Mouse (Mus musculus): ENCODE data around the gene Csrp1. TPM values are rescaled to one million over a fixed set of nuclear protein-coding genes. Genes with fewer than 3 reads are reported as not detected.

Csrp1 gene
- polyA plus RNA-seq, 1 experiment from 2014 or later: 65.6 TPM

- DNase-seq (ENCODE audit: low spot score) (no peak), ATAC-seq (replicated peaks; ENCODE audit: low FRiP score) (no peak)
- Histone ChIP-seq H3K9ac (ENCODE audit: low read depth, low read length) (no peak overlapping the region), H3K4me3 (ENCODE audit: low read depth, low read length) (no peak overlapping the region), H3K9me3 (ENCODE audit: control insufficient read depth, low read length) (no peaks in the 10 kb centered on the region), H3K27ac (ENCODE audit: low read depth, low read length) (no peak overlapping the region), H3K27me3 (replicated peaks; ENCODE audit: control insufficient read depth, insufficient read depth, low read length) (no peaks in the 10 kb centered on the region), H3K36me3 (ENCODE audit: control insufficient read depth, insufficient read depth, low read length) (no peaks in the 10 kb centered on the region), H3K4me2 (no peak overlapping the region), H3K4me1 (replicated peaks; ENCODE audit: control insufficient read depth, insufficient read depth, low read length) (peaks cover 6% of the 10 kb centered on the region; the same call in 1 of the 2 replicates)
- WGBS: 79% methylated on average over 1 of the region's 1 CpGs
Observed at GRCm38 (mm10) chr1:135777046-135777445, 57.2 kb downstream of the Csrp1 start.

GRCm38 (mm10) chr1:135778780-135779535 lies 59.1 kb downstream of the Csrp1 start, which contains the start of gene Tnni1:
Tnni1 (plus strand) TSS chr1:135779434.
- no peak; the same call in 1 of the 2 replicates for ATAC-seq (replicated peaks; ENCODE audit: low FRiP score)
- Histone ChIP-seq H3K4me2 (no peak within 1 kb of the TSS), H3K9ac (ENCODE audit: low read depth, low read length) (no peak within 1 kb of the TSS), H3K27me3 (replicated peaks; ENCODE audit: control insufficient read depth, insufficient read depth, low read length) (no peaks in the 10 kb centered on the region), H3K4me1 (replicated peaks; ENCODE audit: control insufficient read depth, insufficient read depth, low read length) (peaks cover 6% of the 10 kb centered on the region; the same call in 1 of the 2 replicates), H3K9me3 (ENCODE audit: control insufficient read depth, low read length) (no peaks in the 10 kb centered on the region), H3K4me3 (ENCODE audit: low read depth, low read length) (no peak within 1 kb of the TSS), H3K27ac (ENCODE audit: low read depth, low read length) (peak within 1 kb of the TSS; percentile 19; the same call in 1 of the 2 replicates), H3K36me3 (ENCODE audit: control insufficient read depth, insufficient read depth, low read length) (no peaks in the 10 kb centered on the region)
- WGBS: 25% methylated on average over 22 of the region's 22 CpGs
- no peak for DNase-seq (ENCODE audit: low spot score)

GRCm38 (mm10) chr1:135780649-135781048 lies 60.8 kb downstream of the Csrp1 start:
- H3K4me1 ChIP-seq (replicated peaks; ENCODE audit: control insufficient read depth, insufficient read depth, low read length): peaks cover 6% of the 10 kb centered on the region; the same call in 1 of the 2 replicates
- whole genome bisulfite sequencing: 58% methylated on average over 4 of the region's 4 CpGs
- no peaks in the 10 kb centered on the region for H3K9me3 ChIP-seq (ENCODE audit: control insufficient read depth, low read length)
- H3K27ac ChIP-seq (ENCODE audit: low read depth, low read length): no peak overlapping the region
- H3K27me3 ChIP-seq (replicated peaks; ENCODE audit: control insufficient read depth, insufficient read depth, low read length): no peaks in the 10 kb centered on the region
- no peak overlapping the region for H3K4me2 ChIP-seq
- ATAC-seq (replicated peaks; ENCODE audit: low FRiP score) (no peak), DNase-seq (ENCODE audit: low spot score) (no peak)
- H3K4me3 ChIP-seq (ENCODE audit: low read depth, low read length): no peak overlapping the region
- no peaks in the 10 kb centered on the region for H3K36me3 ChIP-seq (ENCODE audit: control insufficient read depth, insufficient read depth, low read length)
- H3K9ac ChIP-seq (ENCODE audit: low read depth, low read length): no peak overlapping the region

- Histone ChIP-seq H3K36me3 (ENCODE audit: control insufficient read depth, insufficient read depth, low read length) (no peaks in the 10 kb centered on the region), H3K27me3 (replicated peaks; ENCODE audit: control insufficient read depth, insufficient read depth, low read length) (no peaks in the 10 kb centered on the region), H3K9ac (ENCODE audit: low read depth, low read length) (no peak overlapping the region), H3K27ac (ENCODE audit: low read depth, low read length) (no peak overlapping the region), H3K4me3 (ENCODE audit: low read depth, low read length) (no peak overlapping the region), H3K4me2 (no peak overlapping the region), H3K9me3 (ENCODE audit: control insufficient read depth, low read length) (no peaks in the 10 kb centered on the region), H3K4me1 (replicated peaks; ENCODE audit: control insufficient read depth, insufficient read depth, low read length) (peaks cover 5% of the 10 kb centered on the region; the same call in 1 of the 2 replicates)
- WGBS: 17% methylated on average over 13 of the region's 13 CpGs
- ATAC-seq (replicated peaks; ENCODE audit: low FRiP score) (no peak; the same call in 1 of the 2 replicates), DNase-seq (ENCODE audit: low spot score) (peak; percentile 66)
Observed at GRCm38 (mm10) chr1:135781220-135781619, 61.4 kb downstream of the Csrp1 start.

GRCm38 (mm10) chr1:135782816-135783215 lies 63.0 kb downstream of the Csrp1 start:
- WGBS: 64% methylated on average over 10 of the region's 10 CpGs
- no peaks in the 10 kb centered on the region for H3K27me3 ChIP-seq (replicated peaks; ENCODE audit: control insufficient read depth, insufficient read depth, low read length)
- no peak for DNase-seq (ENCODE audit: low spot score)
- 0 out of 2 replicates have a peak, but pooled peaks cover 3% of the 10 kb centered on the region for H3K4me1 ChIP-seq (replicated peaks; ENCODE audit: control insufficient read depth, insufficient read depth, low read length)
- no peak overlapping the region for H3K4me2 ChIP-seq
- no peak overlapping the region for H3K27ac ChIP-seq (ENCODE audit: low read depth, low read length)
- H3K36me3 ChIP-seq (ENCODE audit: control insufficient read depth, insufficient read depth, low read length): no peaks in the 10 kb centered on the region
- ATAC-seq (replicated peaks; ENCODE audit: low FRiP score): no peak
- H3K4me3 ChIP-seq (ENCODE audit: low read depth, low read length): no peak overlapping the region
- no peak overlapping the region for H3K9ac ChIP-seq (ENCODE audit: low read depth, low read length)
- H3K9me3 ChIP-seq (ENCODE audit: control insufficient read depth, low read length): no peaks in the 10 kb centered on the region

GRCm38 (mm10) chr1:135787799-135788198 lies 67.9 kb downstream of the Csrp1 start:
- ATAC-seq (replicated peaks; ENCODE audit: low FRiP score) (no peak), DNase-seq (ENCODE audit: low spot score) (no peak)
- Histone ChIP-seq H3K27me3 (replicated peaks; ENCODE audit: control insufficient read depth, insufficient read depth, low read length) (no peaks in the 10 kb centered on the region), H3K27ac (ENCODE audit: low read depth, low read length) (no peak overlapping the region), H3K4me1 (replicated peaks; ENCODE audit: control insufficient read depth, insufficient read depth, low read length) (0 out of 2 replicates have a peak, but pooled peaks cover 6% of the 10 kb centered on the region), H3K36me3 (ENCODE audit: control insufficient read depth, insufficient read depth, low read length) (no peaks in the 10 kb centered on the region), H3K9ac (ENCODE audit: low read depth, low read length) (no peak overlapping the region), H3K9me3 (ENCODE audit: control insufficient read depth, low read length) (no peaks in the 10 kb centered on the region), H3K4me2 (no peak overlapping the region), H3K4me3 (ENCODE audit: low read depth, low read length) (no peak overlapping the region)
- WGBS: 49% methylated on average over 3 of the region's 3 CpGs

GRCm38 (mm10) chr1:135788708-135789107 lies 68.8 kb downstream of the Csrp1 start:
- Histone ChIP-seq H3K27me3 (replicated peaks; ENCODE audit: control insufficient read depth, insufficient read depth, low read length) (peaks cover 4% of the 10 kb centered on the region; the same call in 1 of the 2 replicates), H3K4me3 (ENCODE audit: low read depth, low read length) (no peak overlapping the region), H3K36me3 (ENCODE audit: control insufficient read depth, insufficient read depth, low read length) (no peaks in the 10 kb centered on the region), H3K9ac (ENCODE audit: low read depth, low read length) (no peak overlapping the region), H3K9me3 (ENCODE audit: control insufficient read depth, low read length) (no peaks in the 10 kb centered on the region), H3K4me2 (peak overlapping the region; percentile 6; the same call in 1 of the 2 replicates), H3K27ac (ENCODE audit: low read depth, low read length) (no peak overlapping the region), H3K4me1 (replicated peaks; ENCODE audit: control insufficient read depth, insufficient read depth, low read length) (peaks cover 10% of the 10 kb centered on the region)
- 20% methylated on average over 10 of the region's 10 CpGs for WGBS
- no peak for DNase-seq (ENCODE audit: low spot score)
- ATAC-seq (replicated peaks; ENCODE audit: low FRiP score): 0 out of 2 replicates have a peak, but pooled peaks have one; percentile 41

GRCm38 (mm10) chr1:135789815-135790214 lies 70.0 kb downstream of the Csrp1 start:
- DNase-seq (ENCODE audit: low spot score) (peak; percentile 80), ATAC-seq (replicated peaks; ENCODE audit: low FRiP score) (no peak)
- H3K4me1 ChIP-seq (replicated peaks; ENCODE audit: control insufficient read depth, insufficient read depth, low read length): peaks cover 19% of the 10 kb centered on the region

More at GRCm38 (mm10) chr1:135789815-135790214, 70.0 kb downstream of the Csrp1 start:
- Histone ChIP-seq H3K27me3 (replicated peaks; ENCODE audit: control insufficient read depth, insufficient read depth, low read length) (peaks cover 4% of the 10 kb centered on the region; the same call in 1 of the 2 replicates), H3K27ac (ENCODE audit: low read depth, low read length) (no peak overlapping the region), H3K36me3 (ENCODE audit: control insufficient read depth, insufficient read depth, low read length) (no peaks in the 10 kb centered on the region), H3K9me3 (ENCODE audit: control insufficient read depth, low read length) (no peaks in the 10 kb centered on the region), H3K4me3 (ENCODE audit: low read depth, low read length) (no peak overlapping the region), H3K9ac (ENCODE audit: low read depth, low read length) (no peak overlapping the region), H3K4me2 (no peak overlapping the region)
- 7% methylated on average over 5 of the region's 5 CpGs for WGBS

Data from liver, embryonic 11.5 days (tissue).